Mouse (Mus musculus) olfactory bulb, adult 2 months (tissue): ENCODE measurements around the gene Tmem9. TPM values are rescaled to one million over a fixed set of nuclear protein-coding genes. Genes with fewer than 3 reads are reported as not detected.

ENCODE experiments used
- H3K27ac ChIP-seq: fragments of 200-500 bp; 2 replicates; pipeline ENCODE4 v1.5.1; 2012; ENCODE audit warnings: low read depth, low read length; ENCODE audit not compliant: insufficient read depth
- H3K4me1 ChIP-seq: fragments of 200-500 bp; 2 replicates; pipeline ENCODE4 v1.6.1; 2012; ENCODE audit warnings: low read length; ENCODE audit not compliant: control insufficient read depth, insufficient read depth
- H3K4me3 ChIP-seq: fragments of 200-500 bp; 2 replicates; pipeline ENCODE4 v1.5.1; 2012; ENCODE audit warnings: mild to moderate bottlenecking, low read depth, low read length, moderate library complexity; ENCODE audit not compliant: insufficient read depth
- CTCF ChIP-seq: fragments of 200-500 bp; IDR thresholded peaks from 2 replicates; pipeline ENCODE4 v1.5.1; 2012; ENCODE audit warnings: low read depth, mild to moderate bottlenecking, low read length, moderate library complexity; ENCODE audit not compliant: insufficient read depth
- POLR2A ChIP-seq: fragments of 200-500 bp; IDR thresholded peaks from 2 replicates; pipeline ENCODE4 v1.6.1; 2012; ENCODE audit warnings: mild to moderate bottlenecking, low read depth, low read length, moderate library complexity; ENCODE audit not compliant: insufficient read depth
- WGBS: fragments of 180-500 bp; shearing (Covaris S2); methylation state at CpG from one replicate; pipeline ENCODE4 v1.1.7; 2018; 5-methylcytosine and 5-hydroxymethylcytosine counted together
- polyA plus RNA-seq: library from polyadenylated mRNA; stranded (reverse); fragments of >200 nt; gene quantifications from 2 replicates; pipeline ENCODE4 v1.2.4, GENCODE M21; 2012; ENCODE audit warnings: low replicate concordance; ENCODE audit not compliant: missing spikeins, insufficient read depth, insufficient read length

Gene Tmem9
- polyA plus RNA-seq, 1 experiment: not detected

- TF ChIP-seq CTCF (no peak), POLR2A (no peak)
- peak overlapping the region; percentile 57 for H3K4me3 ChIP-seq
- peaks cover 3% of the 10 kb centered on the region for H3K4me1 ChIP-seq
- H3K27ac ChIP-seq: peak overlapping the region; percentile 14; the same call in 1 of the 2 replicates
- WGBS: 1% methylated on average over 24 of the region's 24 CpGs
Observed at GRCm38 (mm10) chr1:136018390-136019189, 10.6 kb downstream of the Tmem9 start.

- 72% methylated on average over 7 of the region's 7 CpGs for WGBS
- Histone ChIP-seq H3K27ac (no peak overlapping the region), H3K4me3 (no peak overlapping the region), H3K4me1 (peaks cover 9% of the 10 kb centered on the region)
- TF ChIP-seq CTCF (no peak), POLR2A (no peak)
Observed at GRCm38 (mm10) chr1:136030201-136030600, 22.3 kb downstream of the Tmem9 start.

- no peak overlapping the region for H3K27ac ChIP-seq
- no peak overlapping the region for H3K4me3 ChIP-seq
- WGBS: 88% methylated on average over 7 of the region's 8 CpGs
- TF ChIP-seq CTCF (no peak), POLR2A (no peak)
- peaks cover 9% of the 10 kb centered on the region for H3K4me1 ChIP-seq
Observed at GRCm38 (mm10) chr1:136031697-136032096, 23.7 kb downstream of the Tmem9 start.

- 62% methylated on average over 7 of the region's 7 CpGs for WGBS
- Histone ChIP-seq H3K27ac (no peak overlapping the region), H3K4me1 (peaks cover 9% of the 10 kb centered on the region), H3K4me3 (no peak overlapping the region)
- TF ChIP-seq CTCF: no peak
- no peak for TF ChIP-seq POLR2A
Observed at GRCm38 (mm10) chr1:136032961-136033360, 25.0 kb downstream of the Tmem9 start.

- Histone ChIP-seq H3K4me3 (no peak overlapping the region), H3K4me1 (peaks cover 11% of the 10 kb centered on the region), H3K27ac (no peak overlapping the region)
- TF ChIP-seq POLR2A (no peak), CTCF (no peak)
- WGBS: 63% methylated on average over 5 of the region's 5 CpGs
Observed at GRCm38 (mm10) chr1:136038746-136039538, 31.0 kb downstream of the Tmem9 start.

GRCm38 (mm10) chr1:136040452-136040851 lies 32.5 kb downstream of the Tmem9 start:
- H3K4me1 ChIP-seq: peaks cover 11% of the 10 kb centered on the region
- no peak overlapping the region for H3K4me3 ChIP-seq
- no peak for TF ChIP-seq CTCF
- no peak for TF ChIP-seq POLR2A
- 64% methylated on average over 11 of the region's 11 CpGs for WGBS
- H3K27ac ChIP-seq: no peak overlapping the region

GRCm38 (mm10) chr1:136040874-136041273 lies 32.9 kb downstream of the Tmem9 start:
- no peak overlapping the region for H3K4me3 ChIP-seq
- WGBS: 30% methylated on average over 4 of the region's 4 CpGs
- H3K27ac ChIP-seq: no peak overlapping the region
- peaks cover 11% of the 10 kb centered on the region for H3K4me1 ChIP-seq
- TF ChIP-seq CTCF (no peak), POLR2A (no peak)

GRCm38 (mm10) chr1:136045774-136046173 lies 37.8 kb downstream of the Tmem9 start:
- 23% methylated on average over 4 of the region's 4 CpGs for WGBS
- Histone ChIP-seq H3K4me1 (peaks cover 16% of the 10 kb centered on the region), H3K27ac (no peak overlapping the region), H3K4me3 (no peak overlapping the region)
- peak; percentile 76; the same call in 1 of the 2 replicates for TF ChIP-seq CTCF
- TF ChIP-seq POLR2A: no peak

- peaks cover 24% of the 10 kb centered on the region for H3K4me1 ChIP-seq
- TF ChIP-seq CTCF (no peak), POLR2A (no peak)
- H3K4me3 ChIP-seq: no peak overlapping the region
- 13% methylated on average over 2 of the region's 2 CpGs for WGBS
- H3K27ac ChIP-seq: no peak overlapping the region
Observed at GRCm38 (mm10) chr1:136047432-136047831, 39.5 kb downstream of the Tmem9 start.
